Mouse (Mus musculus) lung, postnatal 10 days (tissue): ENCODE measurements at regions not wholly inside any gene's neighbourhood (a gene's known extent, or its start where the extent isn't known, plus 50 kb on each side); places are given as distances from the start of the nearest gene placed in this dataset.

ENCODE experiments used
- DNase-seq: peaks from one replicate; pipeline ENCODE4 v3.0.0; 2021

DNA sequence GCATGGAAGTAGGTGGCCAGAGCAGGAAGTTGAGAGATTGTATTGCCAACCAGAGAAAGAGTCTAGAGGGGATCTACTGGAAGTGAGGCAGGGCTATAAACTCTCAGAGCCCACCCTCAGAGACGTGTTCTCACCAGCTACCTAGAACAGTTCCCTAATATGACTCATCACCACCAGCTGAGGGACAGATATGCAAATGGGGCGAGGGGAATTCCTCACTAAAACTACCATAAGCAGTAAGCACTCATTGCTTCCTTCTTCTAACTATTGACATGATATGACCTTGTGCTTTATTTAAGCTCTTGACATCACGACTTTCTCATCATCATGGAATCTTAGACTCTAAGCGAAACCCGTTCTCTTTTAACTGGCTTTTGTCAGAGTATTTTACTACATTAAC lies 101.2 kb upstream of the Isl1 start:
- DNase-seq = no peak
